Mouse (Mus musculus) naive thymus-derived CD4-positive, alpha-beta T cell, adult 2 months (primary cell): ENCODE measurements around the gene Mapk8ip1.
A peak's percentile ranks its signal among the peaks of the same experiment; 100 is the strongest.

Experiments
- DNase-seq: peaks from one replicate; pipeline ENCODE4 v3.0.0-alpha.2; 2011; ENCODE audit warnings: low read depth

The Mapk8ip1 gene

DNA sequence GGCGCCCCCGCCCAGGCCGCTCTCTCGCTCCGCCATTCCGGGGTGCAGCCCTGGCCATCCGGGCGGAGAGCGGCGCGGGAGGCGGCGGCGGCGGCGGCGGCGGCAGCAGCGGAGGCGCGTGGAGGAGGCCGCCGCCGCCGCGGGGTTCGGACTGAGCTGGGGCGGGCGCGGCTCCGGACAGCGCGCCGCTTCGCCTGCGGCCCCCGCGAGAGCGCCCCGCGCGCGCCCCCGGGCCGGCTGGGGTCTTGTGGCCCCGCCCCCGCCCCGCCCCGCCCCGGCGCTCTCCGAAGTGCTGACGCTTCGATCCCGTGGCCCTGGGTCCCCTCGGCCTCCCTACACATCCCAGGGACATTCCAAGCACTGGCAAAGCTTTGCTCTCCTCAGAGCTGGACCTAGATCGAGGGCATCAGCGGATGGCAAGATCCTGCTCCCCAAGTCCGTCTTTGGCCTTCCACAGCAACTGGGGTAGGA, at the start of gene Mapk8ip1:
Mapk8ip1 (minus strand) TSS at position 173 of the 471 bp plus-strand sequence.
- no peak for DNase-seq

DNA sequence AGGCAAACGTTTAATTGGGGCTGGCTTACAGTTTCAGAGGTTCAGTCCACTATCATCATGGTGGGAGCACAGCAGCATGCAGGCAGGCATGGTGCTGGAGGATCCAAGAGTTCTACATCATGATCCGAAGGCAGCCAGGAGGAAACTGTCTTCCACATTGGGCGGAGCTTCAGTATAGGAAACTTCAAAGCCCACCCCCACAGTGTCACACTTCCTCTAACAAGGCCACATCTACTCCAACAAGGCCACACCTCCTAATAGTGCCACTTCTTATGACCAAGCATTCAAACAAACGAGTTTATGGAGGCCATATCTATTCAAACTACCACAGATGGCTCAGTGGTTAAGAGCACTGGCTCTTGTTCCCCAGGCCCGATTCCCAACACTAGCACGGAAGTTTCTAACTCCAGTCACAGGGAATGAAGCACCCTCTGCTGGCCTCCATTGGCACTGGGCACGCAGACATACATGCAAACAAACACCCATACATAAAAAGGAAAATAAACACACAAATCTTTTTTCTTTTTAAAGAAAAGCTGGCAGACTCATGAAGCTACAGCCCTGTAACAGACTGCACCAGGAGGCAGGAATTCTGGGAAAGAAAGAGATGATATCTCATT, 46.2 kb upstream of the Mapk8ip1 start:
- no peak for DNase-seq

DNA sequence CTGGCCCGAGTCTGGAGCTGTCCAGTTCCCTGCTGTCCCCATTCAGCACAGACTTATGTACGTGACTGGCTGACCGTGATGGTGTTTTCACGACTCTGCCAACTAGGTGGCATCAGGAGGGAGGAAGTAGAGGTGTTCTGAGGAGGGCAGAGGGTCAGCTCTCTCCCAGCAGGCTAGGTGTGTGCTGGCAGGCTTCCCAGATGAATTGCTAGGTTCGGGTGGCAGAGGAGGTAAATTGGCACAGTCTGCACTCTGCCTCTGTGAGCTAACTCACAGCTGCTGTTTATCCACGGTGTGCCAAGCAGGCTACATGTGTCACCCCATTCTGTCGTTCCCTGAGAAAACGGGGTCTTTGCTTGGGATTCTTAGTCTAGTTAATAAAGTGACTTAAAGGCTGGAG, 45.6 kb upstream of the Mapk8ip1 start:
- no peak for DNase-seq

DNA sequence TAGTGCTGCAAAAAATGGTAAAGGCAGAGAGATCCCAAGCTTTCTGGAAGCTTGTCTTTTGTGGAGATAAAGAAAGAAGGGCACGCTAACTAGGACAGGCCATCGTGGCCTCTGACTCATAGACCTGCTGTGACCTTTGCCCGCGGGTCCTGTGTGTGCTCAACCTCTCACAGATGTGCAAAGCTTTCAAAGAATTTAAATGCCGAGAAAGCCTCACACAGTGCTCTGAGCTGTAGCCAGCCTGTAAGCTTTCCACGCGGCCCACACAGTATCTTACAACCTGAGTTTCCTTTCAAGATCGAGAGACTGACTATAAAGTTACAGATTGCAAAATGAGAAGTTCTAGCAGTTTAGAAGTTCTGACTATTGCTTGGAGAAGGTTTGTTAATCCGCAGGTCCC, 44.8 kb upstream of the Mapk8ip1 start:
- DNase-seq = no peak

DNA sequence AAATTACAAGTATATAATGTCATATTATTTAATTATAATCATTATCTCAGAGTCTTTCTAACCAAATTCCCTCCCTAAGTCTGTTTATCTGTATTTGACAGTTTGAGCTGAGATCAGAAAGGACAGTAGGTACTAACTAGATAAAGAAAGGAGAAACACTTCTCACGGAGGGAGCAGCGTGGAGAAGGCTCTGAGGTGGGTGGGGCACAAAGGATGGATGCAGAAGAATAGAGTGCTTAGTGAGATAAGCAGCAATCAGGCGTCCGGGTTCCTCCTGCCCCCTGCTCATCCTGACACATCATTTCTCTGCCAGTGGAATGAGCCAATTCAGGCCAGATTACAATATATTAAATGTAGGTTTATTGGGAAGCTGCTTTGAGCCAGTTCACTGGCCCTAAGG, 43.3 kb upstream of the Mapk8ip1 start:
- no peak for DNase-seq

DNA sequence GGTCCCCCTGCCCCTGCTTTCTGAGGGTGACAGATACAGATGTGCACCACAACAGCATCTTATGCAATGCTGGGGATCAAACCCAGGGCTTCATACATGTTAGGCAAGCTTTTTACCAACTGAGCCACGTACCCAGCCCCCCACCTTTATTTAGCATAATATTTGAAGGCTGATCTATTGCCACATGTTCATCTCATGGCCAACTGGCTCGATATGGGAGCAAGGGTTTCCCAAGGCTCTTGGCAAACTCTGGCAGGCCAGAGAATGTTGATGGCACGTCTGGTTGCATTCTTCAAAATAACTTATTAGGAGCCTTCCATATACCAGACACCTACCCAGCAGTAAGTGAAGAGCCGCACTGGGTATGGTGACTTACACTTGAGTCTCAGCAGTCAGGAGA, 42.2 kb upstream of the Mapk8ip1 start:
- DNase-seq = no peak

DNA sequence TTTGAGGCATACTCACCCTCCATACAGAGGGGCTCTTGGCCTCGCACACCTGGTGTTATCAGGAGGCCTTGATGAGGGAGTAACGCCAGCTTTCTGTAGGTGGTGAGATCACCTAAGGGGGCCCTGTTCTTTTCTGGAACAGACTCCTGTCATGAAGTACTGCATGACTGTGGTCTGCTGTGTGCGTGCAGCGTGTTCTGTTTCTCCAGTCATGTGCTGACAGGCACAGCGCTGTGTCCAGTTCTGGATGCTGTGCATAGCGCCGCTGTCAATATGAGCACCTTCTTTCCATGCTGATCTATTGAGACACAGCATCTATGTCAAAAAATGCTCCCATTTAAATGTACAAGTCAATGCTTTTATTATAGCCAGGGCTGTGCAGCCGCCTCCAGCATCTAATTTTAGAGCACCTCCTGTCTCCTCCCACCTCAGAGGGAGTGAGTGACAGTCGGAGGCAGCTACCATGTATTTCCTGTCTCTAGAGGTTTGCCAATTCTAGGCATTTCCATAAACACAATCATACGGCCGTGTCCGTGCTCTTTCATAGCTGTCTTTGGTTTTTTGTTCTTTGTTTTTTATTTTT, 41.4 kb upstream of the Mapk8ip1 start:
- peak; percentile 63 for DNase-seq

DNA sequence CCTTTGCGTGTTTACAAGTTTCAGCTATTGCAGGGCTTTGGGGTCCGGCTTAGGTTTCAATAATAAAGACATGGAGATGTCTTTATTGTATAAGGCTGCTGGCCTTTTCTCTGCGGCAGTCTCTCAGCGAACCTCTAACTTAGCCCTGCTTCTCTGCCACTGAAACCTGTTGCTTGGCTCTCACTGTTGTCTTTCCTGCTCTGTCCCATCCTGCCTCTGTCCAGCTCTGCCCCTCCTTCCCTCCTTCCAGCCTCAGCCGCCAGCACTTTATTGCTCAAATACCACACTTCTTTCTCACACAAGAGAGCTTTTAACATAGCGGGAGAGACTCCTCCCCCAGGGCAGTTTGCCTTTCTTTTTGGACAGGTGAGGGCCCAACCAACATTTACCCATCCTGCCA, 39.4 kb upstream of the Mapk8ip1 start:
- no peak for DNase-seq

DNA sequence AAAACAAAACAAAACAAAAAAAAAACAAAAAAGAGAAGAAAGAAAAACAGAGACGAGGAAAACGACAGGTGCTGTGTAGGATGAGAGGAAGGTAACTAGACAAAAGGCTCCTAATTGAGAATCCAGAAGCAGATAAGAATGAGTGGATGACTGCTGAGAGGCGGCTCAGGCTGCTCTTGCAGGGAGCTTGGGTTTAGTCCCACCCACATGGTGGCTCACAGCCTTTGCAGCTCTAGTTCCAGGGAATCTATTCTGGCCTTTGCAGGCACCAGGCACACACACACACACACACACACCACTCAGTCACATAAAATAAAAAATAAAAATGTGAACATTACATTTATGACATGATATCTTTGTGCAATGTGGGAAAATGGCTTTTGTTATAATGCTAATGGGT, 37.5 kb upstream of the Mapk8ip1 start:
- DNase-seq = no peak

DNA sequence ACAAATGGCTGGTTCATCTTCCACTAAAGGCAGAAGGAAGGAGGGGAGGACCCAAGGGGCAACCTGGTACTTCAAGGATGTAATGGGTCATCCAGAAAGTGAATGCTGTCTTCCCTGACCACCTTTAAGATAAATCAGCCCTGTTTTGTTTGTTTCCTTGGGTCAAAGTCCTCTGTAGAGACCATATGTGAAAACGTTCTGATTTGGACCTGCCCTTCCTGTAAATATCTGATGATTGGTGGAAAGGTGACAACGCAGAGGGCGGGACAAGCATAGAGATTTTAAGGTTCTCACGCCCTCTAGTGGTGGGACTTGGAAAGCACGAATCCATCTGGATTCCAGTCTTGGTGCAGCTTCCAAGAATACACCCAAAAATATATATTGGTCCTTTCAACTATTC, 36.8 kb upstream of the Mapk8ip1 start:
- DNase-seq = peak; percentile 89

DNA sequence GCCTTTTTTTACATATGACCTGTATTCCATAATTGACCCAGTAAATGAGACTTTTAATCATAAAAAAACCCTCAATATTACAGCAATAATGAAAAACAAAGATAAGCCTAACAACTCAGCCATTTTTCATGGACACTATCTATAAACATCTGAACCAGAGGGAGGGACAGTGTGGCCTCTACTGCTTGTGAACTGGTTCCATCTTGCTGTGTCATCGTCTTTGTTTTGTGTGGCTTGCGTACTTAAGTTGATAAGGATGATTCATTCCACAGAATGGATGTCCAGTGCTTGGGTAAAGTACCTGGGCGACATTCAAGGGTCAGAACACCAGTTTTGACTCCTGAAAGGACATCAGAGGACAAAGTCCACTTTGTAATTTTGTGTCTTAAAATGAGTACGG, 36.3 kb upstream of the Mapk8ip1 start:
- DNase-seq = no peak

DNA sequence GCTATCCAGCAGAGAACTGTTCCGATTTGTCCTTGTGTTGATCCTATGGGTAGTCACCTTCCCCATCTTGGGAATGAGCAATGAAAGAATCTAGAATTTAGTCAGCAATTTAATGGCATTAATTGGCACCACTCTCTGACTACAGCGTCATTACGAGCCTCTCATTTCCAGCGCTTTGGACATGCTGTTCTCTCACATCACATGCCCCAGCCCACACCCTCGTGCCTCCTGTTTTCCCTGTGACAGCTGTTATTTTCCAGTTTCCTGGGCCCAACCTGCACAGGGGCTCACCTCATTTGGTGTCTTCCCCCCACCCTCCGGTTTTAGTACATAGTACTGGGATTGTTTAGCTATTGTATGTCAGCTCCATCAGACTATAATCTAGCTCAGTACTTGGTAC, 34.0 kb upstream of the Mapk8ip1 start:
- DNase-seq = no peak

DNA sequence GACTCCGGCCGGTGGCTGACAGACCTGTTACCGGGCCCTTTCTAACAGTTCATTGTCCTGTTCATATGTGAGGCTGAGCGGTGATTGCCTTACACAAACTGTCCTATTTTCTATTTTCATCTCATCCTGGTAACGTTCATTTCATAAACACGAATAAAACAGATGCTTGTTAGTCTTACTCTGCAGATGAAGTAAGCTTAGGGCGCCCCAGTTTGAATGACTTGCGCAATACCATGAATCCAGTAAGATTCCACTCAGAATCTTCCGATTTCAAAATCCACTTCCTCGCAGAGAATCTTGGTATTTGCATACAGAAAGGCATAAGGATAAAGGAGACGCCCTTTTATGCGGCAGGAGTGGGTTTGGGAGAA, 33.3 kb upstream of the Mapk8ip1 start:
- no peak for DNase-seq

DNA sequence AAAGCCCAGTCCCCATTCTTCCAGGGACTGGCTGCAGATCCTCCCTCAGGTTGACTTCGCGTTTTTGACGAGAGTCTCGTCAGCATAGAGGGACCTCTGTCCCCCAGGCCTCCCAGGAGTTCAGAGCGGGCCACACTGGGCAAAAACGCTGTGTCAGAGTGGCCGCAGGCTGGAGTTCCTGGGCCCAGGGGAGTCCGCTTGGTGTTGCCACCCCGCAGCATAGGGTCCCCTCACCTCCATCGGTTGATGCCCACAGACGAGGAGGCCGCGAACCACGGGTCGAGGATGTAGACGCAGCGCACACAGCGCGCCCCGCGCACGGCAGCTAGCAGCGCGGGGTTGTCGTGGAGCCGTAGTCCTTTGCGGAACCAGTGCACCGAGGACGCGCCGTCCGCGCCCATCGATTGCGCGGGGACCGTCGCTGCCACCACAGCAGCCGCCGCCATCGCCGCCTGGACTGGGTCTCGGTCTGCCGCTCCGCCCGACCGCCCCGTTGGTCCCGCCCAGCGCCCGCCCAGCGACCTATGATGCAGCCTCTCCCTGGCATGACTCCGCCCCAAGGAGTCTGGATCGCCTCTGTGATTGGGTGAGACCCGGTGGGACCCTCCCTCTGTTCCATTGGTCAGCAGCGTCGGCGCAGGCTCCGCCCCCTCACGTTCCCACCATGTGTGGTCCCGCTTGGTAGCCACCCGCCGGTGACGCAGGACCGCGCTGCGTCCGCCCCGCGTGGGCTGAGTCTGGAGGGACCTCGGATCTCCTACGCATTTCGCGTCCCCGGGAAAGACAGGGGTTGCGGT, 32.7 kb upstream of the Mapk8ip1 start, which contains the start of gene Cry2:
Cry2 (minus strand) TSS at position 466 of the 797 bp plus-strand sequence.
- DNase-seq = peak; percentile 99

DNA sequence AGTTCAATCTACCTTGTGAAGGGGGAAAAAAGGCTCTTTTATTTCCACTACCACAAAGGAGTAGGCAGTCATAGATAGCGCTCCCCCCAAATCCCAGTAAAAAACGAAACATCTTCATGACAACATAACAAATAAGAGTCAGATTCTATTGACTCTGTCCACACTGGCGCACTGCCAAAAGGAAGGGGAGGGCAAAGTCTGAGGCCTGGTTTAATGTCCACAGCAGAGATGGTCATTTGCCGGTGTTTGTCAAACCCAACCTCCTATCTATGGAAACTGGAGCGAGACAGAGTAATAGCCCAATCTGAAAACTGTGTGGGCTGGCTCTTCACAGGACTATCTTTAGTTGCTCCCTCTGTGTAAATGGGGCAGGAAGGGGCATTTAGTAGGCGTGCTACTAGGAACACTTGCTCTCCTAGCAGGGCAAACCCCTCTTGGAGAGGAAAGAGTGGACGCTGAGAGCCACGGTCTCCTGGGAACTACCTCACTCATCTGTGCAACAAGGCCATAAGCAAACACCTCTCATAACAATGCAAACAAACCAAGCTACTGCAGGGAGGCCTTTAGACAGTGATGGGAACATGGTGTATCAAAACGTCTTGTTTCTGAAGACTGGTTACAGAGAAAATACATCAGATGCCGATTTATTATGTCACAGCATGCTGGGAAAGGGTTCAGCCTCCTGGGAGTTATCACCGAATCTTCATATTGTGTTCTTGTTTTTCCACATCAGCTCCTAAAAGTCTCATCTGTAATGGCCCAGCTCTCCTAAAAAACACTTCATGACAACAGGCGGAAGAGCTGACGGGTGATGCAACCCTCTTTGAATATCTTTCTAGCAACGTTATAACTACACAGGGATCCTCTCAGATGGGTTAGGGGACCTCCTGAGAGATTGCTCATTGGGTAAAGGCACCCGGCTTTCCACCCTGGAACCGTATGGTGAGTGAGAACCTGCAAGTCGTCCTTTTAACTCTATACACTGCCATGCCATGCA, 31.5 kb upstream of the Mapk8ip1 start:
- DNase-seq = no peak

DNA sequence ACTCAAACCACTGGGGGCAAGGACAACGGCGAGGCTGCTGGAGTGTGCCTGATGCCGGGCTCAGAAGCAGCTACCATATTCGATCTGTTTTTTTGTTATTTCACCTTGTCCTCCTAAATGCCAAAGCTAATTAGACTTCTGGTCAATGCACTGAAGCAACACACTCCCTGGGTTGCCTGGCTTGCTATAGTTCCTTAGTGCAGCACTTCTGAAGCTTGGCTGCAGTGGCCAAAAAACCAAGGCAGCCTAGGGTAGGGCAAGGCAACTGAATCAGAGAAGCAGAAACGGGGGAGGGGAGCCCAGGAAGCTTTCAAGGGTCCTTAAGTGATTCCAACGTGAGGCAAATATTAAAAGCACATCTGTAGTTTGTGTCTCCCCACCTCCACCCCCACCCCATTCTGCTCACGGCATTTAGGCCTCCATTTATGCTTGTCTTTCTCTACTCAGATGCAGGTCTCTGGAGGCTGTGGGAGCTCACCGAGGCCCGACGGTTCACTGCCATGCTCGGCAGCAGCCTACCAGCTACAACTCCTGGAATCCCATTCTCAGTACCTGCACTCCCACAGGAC, 30.6 kb upstream of the Mapk8ip1 start:
- DNase-seq = no peak

DNA sequence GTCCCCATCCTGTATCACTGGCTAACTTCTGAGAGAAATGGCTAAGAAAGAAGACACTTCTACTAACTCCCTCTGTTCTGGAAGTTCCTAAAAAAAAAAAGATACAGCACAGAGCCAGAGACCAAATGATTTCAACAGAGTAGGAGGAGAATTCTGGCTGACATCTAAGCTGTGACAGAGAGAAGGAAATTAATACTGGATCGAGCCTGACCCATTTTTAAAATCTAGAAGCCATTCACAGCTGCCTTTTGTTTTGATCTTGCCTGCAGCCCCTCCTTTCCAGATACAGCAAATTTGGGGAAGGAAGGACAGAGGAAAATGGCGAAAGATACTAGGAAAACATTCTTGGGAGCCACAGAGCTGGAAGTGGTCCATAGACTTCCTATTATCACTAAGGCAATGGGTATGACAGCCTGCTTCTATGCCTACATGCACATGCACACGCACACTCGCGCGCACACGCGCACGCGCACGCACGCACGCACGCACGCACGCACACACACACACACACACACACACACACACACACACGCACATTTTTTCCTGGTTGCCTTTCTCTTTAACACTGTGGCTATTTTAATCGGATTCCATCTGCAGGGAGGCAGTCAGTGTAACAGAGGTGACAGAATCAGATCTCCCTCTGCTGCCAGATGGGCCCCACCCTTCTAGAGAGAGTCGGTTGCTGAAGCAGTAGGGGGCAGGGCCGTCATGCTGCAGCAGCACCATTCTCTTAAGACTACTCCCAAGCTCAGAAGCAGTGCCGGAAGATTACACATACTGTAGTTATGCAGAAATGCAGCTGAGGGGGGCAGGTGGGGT, 29.9 kb upstream of the Mapk8ip1 start:
- no peak for DNase-seq

DNA sequence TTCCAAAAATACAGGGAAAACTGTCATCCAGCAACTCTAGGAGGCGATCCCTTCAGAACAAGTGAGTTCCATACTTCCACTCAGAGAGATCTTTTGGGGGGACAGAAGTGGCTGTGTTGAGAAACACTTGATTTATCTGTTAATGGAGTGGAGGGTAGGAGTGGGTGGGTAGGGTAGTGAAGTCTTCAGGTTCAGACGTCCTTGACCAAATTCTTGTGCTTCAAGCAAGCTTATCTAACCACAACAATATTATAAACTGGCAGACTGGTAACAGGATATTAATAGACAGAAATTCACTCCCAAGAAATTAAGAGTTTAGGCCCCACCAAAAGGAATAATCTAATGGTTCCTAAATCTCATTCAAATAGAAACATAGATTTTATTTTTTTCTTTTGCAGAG, 29.0 kb upstream of the Mapk8ip1 start:
- DNase-seq = no peak

DNA sequence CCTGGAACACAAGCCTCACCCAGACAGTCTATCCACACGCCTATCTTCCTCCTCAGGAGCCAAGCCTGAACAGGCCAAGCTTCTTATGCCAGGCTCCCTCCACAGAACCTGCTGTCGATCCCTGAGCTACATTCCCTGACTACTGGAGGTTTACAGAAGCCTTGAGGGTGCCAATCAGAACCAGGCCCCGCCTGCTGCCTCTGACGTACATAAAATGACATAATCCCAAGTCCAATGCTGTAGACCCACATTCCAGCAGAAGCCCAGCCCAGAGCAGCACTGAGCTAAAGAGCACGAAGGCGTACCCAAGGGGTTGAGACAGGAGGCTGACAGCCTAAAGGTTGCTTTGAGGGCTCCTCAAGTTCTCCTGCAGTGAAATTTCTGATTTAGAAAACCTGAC, 26.8 kb upstream of the Mapk8ip1 start:
- no peak for DNase-seq

DNA sequence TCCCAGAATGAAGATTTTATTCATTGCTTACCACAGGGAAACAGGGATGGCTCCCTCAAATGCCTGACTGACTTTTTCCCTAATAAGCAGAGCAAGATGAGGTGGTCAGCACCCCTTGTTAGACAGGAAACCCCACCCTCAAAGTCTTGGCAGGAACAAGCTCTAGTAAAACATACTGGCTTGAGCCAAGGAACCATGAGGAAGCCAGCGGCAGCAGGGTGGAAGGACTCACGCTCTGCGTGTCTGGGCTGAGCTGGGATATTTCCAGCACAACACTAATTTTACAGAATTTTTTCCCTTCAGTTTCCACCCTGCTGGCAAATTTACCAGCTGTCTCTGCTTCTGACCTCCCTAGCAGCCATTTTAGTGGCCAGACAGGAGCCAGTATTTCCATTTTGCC, 25.4 kb upstream of the Mapk8ip1 start:
- no peak for DNase-seq

DNA sequence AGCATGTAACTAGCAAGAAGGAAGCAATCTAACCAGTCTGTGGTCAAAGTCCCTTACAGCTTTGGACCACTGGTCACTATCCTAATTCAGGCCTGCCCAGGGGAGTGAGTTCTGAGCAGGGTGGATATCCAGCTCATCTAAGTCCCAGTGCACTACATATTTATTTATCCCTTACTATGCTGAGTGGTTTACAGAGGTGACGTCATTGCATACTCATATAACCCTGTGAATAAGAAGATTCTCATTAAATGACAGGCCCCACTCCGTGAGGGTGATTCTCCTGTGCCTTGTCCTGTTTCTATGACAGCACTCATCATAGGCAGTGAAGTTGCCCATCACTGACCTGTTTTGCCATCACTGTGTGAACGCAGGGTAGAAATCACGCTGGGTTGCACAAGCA, 24.3 kb upstream of the Mapk8ip1 start:
- no peak for DNase-seq
